Mouse (Mus musculus) B cell, adult (primary cell): ENCODE results near the gene Bcas3. TPM values are rescaled to one million over a fixed set of nuclear protein-coding genes. Genes with fewer than 3 reads are reported as not detected.

Experiments
- total RNA-seq: library from RNA; stranded (reverse); gene quantifications from 4 replicates; pipeline ENCODE4 v1.2.4, GENCODE M21; 2023; ENCODE audit not compliant: inconsistent age

Gene Bcas3
- 40.4 to 54.4 TPM (median 45.7 TPM) in 4 replicates for total RNA-seq

GRCm38 (mm10) chr11:85352539-85353380 is at the start of gene Bcas3:
Gene Bcas3, plus strand, starts transcription at chr11:85353167.

GRCm38 (mm10) chr11:85310713-85311574 is 42.0 kb upstream of the Bcas3 start, which contains the start of gene Ppm1d:
Gene Ppm1d, plus strand, starts transcription at chr11:85311244.

GRCm38 (mm10) chr11:85832231-85832924 is 479.4 kb downstream of the Bcas3 start, which contains the start of gene Tbx2:
Gene Tbx2, plus strand, starts transcription at chr11:85832551.

GRCm38 (mm10) chr11:85850233-85850632 is 497.3 kb downstream of the Bcas3 start, which contains the start of gene Gm11444:
Gene Gm11444, minus strand, starts transcription at chr11:85850333.

Other genes starting within 250 kb of the Bcas3 start
- gene Usp32, start 213.0 kb upstream of the Bcas3 start, total RNA-seq, result 23.6 to 26.5 TPM (median 25.8 TPM) in 4 replicates
- not detected in 4 replicates for gene 1700125H20Rik, start 182.8 kb upstream of the Bcas3 start, total RNA-seq
- 21.2 to 24.3 TPM (median 22.9 TPM) in 4 replicates for gene Appbp2, start 118.0 kb upstream of the Bcas3 start, total RNA-seq
- 34.0 to 36.3 TPM (median 35.7 TPM) in 4 replicates for gene Ppm1d, start 41.9 kb upstream of the Bcas3 start, total RNA-seq